Mouse (Mus musculus): ENCODE results near the gene Tmem200b.

Gene Tmem200b

DNA sequence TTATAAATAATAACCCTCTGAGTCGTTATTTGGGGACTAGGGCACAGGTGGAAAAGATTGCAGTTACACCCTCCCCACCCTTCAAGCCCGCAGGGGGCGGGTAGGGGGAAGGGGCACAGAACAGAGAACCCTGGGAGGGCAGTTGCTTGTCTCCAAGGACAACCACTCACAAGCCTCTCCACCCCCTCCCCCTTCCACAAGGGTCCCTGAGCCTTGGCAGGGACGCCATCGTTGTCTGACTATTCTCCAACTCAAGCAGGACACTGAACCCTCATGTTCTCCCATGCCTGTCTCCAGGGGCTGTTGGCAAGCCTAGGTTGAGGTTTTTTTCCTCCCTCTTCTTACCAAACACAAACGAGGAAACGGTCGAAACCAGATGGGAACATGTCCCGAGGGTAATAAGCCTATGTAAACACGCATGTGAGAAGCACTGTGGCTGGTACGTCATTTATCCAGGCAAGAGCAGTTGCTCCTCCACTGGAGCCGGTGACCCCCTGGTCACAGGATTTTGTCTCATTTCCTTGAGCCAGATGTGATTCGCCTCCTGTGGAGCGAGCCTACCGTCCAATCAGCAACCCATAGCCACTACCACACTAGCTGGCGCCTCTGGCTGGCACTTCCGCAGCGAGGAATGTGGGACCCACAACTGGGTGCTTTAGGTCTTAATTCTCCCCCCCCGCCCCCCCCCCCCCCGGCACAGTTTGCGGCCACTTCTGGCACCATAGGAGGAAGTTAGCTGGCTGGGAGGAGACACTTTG, 11.2 kb upstream of the Tmem200b start:
- DNase-seq (ENCODE audit: low spot score in 2 of 2) = peak in 1 of 2 experiments; percentile 18

DNA sequence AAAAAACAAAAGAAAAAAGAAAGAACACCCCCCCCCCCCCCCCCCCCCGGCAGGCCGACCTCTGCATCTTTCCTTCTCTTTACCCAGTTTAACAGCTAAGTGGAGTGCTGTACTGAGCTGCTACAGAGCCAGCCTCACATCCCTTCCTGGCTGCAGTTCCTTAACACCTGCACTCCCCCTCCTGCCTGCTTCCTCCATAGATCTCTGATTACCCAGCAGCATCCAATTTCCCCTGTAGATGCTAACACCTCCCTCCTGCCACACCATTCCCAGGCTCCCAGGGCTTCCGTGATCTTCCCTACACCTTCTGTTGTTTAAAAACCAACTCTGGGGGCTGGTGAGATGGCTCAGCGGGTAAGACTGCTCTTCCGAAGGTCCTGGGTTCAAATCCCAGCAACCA, 10.1 kb upstream of the Tmem200b start:
- DNase-seq (ENCODE audit: low spot score in 2 of 2) = no peak

DNA sequence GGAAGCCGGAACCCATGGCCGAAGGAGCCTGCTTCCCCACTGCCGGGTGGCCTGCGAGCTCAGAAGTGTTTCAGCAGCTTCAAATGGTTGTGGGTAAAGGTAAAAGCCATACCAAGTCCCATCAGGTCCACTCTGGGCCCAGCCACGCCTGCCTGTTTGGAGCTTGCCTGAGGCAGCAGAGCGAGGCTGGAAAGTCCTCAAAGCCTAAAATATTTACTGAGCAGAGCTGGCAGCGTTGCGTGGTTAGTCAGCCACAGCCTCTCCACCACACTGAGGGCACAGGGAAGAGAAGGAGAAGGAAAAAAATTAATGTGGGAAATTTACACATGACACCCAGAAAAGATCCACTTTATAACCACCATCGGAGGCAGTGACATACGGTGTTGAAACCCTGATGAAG, 8.0 kb upstream of the Tmem200b start:
- no peak for DNase-seq (ENCODE audit: low spot score in 2 of 2)

DNA sequence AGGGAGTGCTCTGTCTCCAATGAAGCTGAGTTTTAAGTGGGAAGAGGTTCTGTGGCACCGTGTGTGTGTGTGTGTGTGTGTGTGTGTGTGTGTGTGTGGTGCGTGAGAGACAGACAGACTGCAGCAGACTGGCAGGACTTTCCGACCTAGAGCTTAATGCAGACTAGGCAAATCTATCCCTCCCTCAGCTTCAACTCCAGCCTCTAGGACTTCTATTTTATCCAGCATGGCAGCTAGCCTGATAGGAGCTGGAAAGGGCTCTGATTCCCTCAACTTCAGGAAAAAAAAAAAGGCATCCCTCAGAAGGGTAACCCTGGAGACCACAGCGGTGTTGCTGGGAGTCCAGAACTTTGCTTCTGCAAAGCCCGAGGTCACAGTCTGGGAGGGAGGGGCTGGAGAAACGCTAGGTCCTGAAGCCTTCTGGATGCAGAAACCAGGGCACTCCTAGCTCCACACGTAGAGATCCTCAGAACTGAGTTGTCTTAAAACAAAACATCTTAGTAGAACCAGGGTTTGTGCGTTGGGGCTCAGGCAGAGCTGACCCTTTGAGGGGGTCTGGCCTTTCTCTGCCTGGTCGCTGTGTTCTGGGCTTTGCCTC, 7.4 kb upstream of the Tmem200b start:
- DNase-seq (ENCODE audit: low spot score in 2 of 2) = no peak

DNA sequence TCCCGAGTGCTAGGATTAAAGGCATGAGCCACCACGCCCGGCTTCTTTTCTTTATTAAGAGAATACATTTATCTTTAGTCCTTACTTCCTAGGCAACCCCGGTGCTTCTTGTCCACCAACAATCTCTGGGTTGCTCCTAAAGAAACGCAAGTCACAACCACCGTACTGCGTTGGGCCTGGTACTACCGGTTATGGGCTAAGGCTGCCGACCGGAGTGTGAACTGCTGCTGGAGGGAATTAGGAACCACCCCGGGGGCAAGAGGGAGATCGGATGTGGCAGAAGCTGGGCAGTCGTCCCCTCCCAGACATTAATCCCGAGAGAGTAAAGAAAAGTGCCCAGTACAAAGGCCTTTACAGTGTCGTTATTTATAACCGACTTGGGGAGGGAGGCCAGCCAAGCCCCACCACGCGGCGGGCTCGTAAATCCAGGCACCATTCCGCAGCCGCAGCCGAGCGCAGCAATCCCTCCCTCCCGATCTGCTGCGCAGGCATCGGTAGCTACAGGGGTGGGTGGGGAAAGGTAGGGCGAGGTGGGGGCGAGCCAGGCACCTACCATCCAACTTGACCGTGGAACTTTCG, 6.6 kb upstream of the Tmem200b start:
- no peak for DNase-seq (ENCODE audit: low spot score in 2 of 2)

DNA sequence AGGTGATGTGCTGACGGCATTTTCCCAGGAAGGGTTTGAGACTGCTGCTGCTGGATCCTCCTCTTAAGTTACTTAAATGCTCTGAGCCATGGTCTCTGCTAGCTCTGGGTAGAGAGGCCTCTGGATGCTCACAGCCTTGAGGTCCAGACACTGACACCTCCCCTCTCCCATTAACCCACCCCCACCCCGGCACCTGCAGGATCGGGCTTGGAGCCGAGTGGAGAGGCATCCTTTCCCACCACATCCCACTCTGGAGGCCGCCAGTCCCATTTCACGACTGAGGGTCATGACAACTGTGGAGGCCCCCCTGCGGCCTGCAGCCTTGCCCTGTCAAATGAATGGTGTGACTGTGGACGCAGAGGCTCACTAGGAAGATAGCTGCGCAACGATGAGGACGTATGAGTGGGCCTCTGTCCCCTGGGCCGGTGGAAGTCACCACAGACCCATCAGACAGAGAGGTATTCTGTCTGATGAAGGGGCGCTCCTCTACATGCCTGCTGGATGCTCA, 5.7 kb upstream of the Tmem200b start:
- no peak for DNase-seq (ENCODE audit: low spot score in 2 of 2)

DNA sequence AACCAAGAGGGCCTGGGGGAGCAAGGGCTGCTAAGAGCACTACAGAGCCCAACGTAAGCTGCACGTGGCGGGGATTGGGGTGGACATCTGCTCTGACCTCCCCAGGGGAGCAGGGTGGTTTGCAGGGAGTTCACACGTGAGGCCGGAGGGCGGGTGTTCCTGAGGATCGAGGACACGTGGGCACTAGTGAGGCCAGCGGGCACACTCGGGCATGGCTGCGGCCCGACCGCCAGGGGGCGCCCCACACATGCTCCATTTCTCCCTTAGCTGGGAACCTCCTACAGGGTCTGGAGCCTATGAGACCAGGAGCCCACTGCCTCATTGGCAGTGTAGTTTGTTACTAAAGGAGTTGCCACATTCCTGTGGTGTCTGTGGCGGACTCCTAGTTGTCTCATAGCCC, 5.1 kb upstream of the Tmem200b start:
- peak; percentile 83 to 89 for DNase-seq (ENCODE audit: low spot score in 2 of 2)

DNA sequence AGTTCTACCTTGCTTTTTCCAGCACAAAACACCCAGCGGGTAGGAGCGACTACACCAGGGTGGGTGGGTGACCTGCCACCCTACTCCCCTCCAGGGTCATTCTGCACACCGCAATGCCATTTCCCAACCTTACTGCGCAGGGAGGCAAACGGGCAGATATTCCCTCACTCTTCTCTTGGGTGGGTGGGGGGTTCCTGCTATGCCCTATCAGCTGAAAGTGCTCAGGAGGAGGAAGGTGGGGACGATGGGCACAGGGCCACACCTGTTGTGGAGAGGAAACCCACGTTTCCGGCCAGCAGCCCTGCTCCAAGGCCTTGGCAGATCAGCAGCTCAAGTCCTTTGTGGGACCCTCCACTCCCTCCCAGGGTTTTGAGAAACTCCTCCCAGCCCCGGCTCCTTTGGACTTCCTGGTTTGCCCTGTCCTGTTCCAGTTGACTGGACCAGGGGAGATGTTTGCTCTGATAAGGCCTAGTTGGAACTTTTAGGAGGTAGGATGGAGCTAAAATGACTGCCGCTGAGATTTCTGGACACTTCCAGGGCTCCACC, 4.5 kb upstream of the Tmem200b start:
- DNase-seq (ENCODE audit: low spot score in 2 of 2) = peak in 1 of 2 experiments; percentile 19

DNA sequence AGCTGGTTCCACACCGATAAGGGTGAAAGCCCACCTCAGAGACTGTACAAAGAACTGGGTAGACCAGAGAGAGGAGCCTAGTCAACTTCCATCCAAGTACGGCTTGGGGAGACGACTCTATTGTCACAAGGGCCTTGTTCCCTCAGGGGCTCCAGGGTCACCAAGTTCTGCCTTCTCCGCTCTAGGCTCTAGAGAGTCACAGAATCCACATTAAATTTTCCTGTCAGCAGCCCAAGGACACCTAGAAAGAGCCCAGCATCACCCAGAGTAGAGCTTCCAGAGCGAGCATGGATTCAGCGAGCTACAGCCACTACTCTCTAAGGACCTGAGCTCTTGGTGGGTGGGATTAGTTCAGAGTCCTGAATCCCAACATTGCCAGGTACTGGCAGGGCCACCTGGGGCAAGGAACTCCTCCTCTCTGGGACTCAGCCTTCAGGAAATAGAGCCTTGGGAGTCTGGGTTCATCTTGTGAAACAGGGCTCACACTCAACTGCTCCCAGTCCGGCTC, 3.5 kb upstream of the Tmem200b start:
- DNase-seq (ENCODE audit: low spot score in 2 of 2) = peak in 1 of 2 experiments; percentile 26

DNA sequence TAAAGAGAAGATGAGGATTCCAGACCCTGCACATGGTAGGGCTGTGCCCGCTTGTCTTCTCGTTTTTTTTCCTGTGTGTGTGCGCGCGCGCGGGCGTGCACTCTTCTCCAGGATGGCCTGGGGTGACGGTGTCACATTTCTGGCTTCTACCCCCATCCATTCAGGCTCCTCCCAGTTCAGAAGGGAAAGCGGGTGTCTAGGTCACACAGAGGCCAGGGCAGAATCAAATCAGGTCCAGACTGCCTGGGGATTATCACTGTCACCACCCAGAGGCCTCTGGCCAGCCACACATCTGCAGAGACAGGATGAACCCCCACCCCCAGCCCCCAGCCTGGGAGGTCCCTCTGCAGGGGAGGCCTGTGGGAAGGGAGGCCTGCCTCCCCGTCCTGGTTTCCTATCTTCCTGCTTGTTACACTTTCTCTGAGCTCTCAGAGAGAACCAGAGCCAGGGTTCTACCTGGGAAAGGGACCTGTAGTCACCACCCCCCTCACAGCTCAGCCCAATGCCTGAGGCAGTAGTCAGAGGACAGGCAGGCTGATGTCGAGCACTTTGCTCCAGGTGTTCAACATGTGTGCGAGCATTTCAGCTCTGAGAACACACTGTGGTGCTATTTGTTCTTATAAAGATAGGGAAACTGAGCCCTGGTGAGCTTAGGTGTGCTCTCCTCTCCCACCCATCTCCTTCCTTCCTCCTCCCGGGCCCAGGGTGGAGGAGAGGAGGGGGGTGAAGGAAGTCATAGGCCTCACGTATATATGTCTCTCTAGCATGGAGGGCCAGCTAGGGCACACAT, 2.7 kb upstream of the Tmem200b start:
- DNase-seq (ENCODE audit: low spot score in 2 of 2) = peak; percentile 26 to 37

DNA sequence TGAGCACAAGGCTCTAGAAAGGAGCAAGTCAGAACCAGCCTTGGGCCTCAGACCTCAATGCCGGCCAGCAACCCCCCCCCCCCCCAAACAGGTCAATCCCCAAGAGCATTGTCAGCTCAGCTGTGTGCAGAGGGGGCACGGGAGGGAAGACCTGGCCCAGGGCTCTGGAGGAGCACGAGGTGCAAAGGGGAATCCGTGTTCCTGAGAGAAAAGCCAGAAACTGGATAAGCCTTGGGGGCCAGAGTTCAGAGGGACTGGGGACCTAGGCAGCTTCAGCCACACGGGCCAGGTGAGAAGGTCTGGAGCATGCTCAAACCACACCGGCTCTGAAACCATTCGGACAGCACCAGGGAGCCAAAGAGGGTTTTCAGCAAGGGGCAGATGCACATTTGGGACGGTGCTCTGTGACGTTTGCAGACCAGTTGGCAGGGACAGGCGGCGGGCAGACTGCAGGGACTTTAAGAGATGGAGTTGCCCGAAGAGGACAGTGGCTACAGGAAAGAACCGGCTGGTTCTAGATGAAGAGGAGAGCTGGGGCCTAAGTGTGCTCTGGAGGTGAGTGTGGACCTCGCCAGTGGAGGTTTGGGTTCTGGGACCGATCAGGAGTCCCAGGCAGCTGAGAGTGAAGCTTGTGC, 1.9 kb upstream of the Tmem200b start:
- peak; percentile 31 to 38 for DNase-seq (ENCODE audit: low spot score in 2 of 2)

DNA sequence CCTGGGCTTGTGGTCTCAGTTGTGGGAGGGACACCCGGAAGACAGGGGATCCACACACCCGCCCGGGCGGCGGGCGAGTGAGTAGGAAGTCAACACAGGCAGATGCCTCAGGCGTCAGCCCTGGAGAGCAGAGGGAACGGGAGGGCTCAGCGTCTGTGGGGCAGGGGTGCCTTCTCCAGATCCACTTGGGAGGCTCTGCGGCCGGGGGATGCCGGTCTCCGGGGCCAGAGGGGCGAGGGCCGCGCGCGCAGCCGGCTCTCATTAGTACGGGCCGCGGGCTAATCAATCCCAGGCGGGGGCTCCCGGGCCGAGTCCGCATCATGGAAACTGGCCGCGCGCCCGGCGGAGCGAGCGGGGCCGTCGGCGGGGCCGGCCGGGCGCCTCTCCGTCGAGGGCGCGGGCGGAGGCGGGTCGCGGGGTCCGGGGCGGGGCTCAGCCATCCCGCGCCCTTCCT, 1.4 kb upstream of the Tmem200b start:
- peak in 1 of 2 experiments; percentile 47 for DNase-seq (ENCODE audit: low spot score in 2 of 2)

DNA sequence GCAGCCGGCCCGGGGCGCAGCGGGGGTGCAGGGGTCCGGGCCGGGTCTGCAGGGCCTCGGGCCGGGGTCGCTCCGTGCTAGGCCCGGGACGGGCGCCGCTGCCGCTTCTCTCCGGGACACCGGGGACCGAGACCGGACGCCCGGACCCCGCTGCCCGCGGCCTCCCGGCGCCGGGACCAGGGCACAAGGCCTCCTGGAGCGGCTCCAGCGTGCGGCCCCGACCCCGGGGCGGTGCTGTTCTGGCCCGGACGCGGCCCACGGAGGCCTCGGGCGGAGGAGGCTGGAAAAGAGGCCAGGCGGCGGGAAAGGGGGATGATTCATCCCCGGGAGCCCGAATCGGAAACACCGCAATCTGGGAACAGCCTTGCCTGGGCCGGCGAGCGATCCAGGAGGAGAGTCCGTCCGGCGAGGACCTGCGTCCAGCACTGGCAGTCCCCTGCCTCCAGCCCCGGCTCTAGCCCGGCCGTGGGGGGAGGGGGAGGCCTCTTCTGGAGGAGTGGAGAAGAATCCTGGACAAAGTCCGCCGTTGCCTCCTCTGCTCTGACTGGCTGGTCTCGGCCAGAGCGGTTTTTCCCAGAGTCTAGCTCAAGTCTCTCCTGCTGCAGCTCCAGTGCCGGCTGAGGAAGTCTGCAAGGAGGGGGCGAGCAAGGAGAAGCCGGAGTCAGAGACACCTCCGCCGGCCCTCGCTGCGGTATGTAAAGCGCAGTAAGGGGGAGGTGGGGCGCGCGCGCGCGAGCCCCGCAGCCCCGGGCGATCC, 798 bp upstream of the Tmem200b start:
- DNase-seq (ENCODE audit: low spot score in 2 of 2) = peak; percentile 53

DNA sequence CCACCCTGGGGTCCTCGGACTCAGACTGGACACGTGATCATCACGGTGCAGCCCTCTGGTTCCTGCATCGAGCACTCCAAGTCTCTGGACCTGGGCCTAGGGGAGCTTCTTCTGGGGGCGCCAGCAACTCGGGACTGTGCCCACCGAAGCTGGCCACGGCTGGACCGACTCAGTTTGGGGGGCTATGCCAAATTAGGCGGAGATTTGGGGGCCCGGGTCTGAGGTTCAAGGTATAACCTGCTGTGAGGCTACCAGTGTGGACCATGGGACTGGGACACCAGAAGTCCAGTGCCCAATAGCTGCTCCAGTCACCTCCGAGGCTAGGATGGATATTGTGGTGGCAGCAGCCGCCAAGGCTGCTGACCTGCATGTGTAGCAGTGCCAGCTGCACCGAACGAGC, 833 bp downstream of the Tmem200b start:
- peak in 1 of 2 experiments; percentile 20 for DNase-seq (ENCODE audit: low spot score in 2 of 2)

DNA sequence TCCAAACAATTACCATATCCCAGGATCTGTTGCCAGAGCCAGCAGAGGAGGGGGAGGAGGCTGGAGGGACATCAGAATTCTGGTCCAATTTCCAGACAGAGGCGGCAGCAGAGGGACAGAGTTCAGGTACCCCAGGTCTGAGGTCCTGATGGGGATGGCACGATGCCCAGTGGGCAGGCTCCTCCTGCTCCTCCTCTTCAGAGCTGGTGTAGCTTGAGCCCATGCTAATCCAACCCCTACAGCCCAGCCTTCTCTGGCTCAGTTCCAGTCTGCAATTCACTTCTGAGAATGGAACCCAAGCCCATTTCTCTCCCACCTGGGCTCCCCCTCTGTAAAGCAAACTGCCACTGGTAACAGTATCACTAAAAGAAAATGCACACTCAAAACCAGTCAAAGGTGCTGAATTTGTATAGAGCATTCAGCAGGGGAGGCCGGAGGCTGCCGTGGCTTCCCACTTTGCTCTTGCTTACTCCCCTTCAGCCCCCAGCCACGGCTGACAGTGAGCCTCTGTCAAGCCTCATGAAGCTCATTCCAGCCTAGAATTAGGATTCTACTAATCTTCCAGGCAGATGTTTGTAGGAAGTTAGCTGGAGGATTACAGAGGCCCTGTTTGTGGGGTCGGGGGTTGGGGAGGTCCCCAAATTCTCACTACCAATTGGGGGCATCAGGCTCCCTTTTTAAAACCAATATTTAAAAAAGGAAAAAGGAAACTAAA, 2.7 kb downstream of the Tmem200b start:
- DNase-seq (ENCODE audit: low spot score in 2 of 2) = no peak

DNA sequence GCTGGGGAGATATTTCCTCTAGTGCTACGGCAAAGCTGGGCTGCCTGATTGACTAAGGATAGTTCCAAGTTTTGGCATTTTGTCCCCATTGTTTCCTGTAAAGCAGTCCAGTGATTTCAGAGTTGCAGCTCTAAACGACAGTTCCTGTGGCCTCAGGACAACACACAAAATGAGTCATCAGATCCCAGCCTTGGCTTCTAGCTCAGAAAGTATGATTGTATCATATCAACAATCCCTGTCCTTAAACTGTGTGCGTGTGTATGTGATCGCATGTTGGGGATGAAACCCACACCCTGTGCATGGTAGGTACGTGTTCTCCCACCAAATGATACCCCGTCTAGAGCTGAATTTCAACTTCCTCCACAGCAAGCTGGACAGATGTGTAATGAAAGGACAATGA, 7.6 kb downstream of the Tmem200b start:
- no peak for DNase-seq (ENCODE audit: low spot score in 2 of 2)

DNA sequence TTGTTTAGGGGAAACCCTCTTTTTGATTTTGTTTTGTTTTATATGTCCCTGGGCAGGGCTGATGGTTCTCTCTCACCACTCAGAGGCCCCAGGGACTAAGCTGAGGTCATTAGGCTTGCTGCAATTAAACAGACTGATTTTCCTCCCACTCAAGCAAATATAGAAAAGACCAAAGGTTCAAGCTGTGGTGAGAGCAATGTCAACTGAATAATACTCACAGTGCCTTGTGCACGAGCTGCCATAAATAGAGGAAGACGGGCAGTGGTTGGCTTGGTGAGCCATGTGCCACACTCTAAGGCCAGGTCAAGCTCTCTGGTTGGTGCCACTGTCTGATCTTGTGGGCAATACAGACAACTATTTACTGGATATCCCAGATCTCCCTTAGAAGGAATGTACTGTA, 17.9 kb downstream of the Tmem200b start:
- no peak for DNase-seq (ENCODE audit: low spot score in 2 of 2)

DNA sequence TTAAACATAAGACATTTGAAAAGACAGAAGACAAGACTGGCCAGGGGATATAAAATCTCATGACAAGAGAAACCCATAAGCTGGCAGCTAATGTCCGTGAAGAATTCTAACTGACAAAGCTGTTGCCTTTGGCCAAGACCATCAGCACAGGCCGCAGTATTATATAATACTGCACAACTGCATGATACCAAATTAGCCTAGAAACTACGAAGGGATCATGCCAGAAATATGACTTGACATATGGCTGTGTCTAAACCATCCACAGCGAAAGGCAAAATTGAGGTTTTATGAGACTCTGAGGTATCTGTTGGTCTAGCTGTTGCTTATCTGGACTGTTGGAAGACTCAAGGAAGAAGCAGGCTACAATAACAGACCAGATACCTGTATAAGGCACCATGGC, 19.3 kb downstream of the Tmem200b start:
- no peak for DNase-seq (ENCODE audit: low spot score in 2 of 2)

DNA sequence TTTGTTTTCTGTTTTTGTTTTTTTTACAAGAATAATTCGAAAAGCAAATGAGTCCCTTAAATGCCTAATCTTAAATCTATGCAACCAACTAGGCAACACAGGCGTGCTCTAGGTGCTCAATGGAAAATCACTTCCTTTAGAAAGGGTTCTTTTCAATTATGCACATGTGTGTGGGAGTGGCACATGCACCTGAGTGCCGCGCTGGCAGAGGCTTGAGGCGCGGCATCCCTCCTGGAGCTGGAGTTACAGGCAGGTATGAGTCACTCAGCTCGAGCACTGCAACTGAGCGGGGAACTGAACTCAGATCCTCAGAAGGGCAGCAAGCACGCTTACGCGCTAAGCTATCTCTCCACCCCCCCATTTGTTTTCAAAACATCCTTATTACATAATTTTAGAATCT, 26.3 kb downstream of the Tmem200b start:
- no peak for DNase-seq (ENCODE audit: low spot score in 2 of 2)

DNA sequence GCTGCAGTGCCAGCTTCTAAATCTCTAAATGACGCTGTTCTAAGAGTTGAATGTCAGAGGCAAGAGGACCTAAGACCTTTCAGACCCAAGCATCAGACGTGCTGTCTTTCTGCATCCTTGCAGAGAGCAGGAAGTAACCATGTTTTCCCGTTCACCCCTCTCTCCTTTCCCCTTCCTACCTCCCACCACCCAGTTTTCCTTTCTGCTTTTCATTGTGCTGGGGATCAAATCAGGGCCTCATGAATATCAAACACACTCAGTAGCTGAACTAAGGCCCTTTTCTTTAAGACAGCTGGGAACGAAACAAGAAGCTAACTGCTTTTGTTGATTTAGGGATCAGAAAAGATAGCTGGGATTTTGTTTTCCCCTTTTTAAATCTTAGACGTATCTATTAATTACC, 28.3 kb downstream of the Tmem200b start:
- no peak for DNase-seq (ENCODE audit: low spot score in 2 of 2)

All from spleen, postnatal 10 days (tissue).